Mouse (Mus musculus): ENCODE measurements at regions not wholly inside any gene's neighbourhood (a gene's known extent, or its start where the extent isn't known, plus 50 kb on each side); places are given as distances from the start of the nearest gene placed in this dataset.

DNA sequence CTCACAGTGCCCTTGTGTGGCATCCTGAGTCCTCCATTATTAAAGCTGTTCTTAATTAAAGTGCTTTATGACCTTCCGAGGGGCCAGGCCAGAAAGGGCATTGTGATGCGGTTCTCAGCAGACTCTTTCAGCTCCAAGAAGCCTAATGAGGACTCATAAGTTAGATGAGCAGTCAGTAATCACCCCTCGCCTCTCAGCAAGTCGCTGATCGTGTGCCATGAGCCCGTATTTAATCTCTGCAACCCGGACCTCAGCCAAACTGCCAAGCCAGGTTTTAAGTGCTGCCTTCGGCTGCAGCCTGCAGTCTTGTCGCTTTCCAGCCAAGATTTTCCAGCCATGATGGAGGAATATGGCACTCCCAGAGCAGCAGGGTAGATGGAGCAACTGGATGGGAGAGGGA is 56.1 kb upstream of the Rbfox1 start:
- 67% methylated on average over 9 of the region's 9 CpGs for WGBS
- H3K9ac ChIP-seq (replicated peaks) = no peak overlapping the region

GRCm38 (mm10) chr16:5823316-5823715 is 61.8 kb upstream of the Rbfox1 start:
- Histone ChIP-seq H3K4me3 (replicated peaks) (no peak overlapping the region), H3K9me3 (no peaks in the 10 kb centered on the region), H3K9ac (replicated peaks) (no peak overlapping the region), H3K4me1 (replicated peaks) (no peaks in the 10 kb centered on the region), H3K27ac (no peak overlapping the region), H3K27me3 (no peaks in the 10 kb centered on the region), H3K36me3 (no peaks in the 10 kb centered on the region), H3K4me2 (replicated peaks) (no peak overlapping the region)
- no peak for ATAC-seq
- 70% methylated on average over 1 of the region's 1 CpGs for WGBS

More for the DNA sequence above, 56.1 kb upstream of the Rbfox1 start:
- Histone ChIP-seq H3K4me3 (replicated peaks) (no peak overlapping the region), H3K4me2 (replicated peaks) (no peak overlapping the region), H3K36me3 (no peaks in the 10 kb centered on the region), H3K27ac (no peak overlapping the region), H3K27me3 (no peaks in the 10 kb centered on the region), H3K9me3 (no peaks in the 10 kb centered on the region), H3K4me1 (replicated peaks) (no peaks in the 10 kb centered on the region)
- ATAC-seq = no peak

DNA sequence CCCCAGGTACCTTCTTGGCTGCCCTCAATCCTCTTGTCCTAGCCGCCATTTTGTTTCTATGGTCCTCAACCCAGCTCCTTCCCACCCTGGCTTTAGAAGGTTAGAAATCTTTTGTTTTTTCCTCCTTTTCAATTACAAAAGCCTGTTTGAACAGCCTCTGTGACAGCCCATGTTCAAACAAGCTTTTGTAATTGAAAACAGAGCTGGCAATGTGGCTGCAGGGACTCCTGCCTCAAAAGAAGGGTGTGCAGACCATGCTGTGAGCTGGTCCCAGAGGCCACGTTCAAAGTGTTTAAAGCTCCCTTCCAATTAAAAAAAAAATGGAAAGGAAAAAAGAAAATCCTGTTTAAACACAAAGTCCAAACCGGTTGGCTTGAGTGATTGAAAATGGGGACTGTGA is 68.0 kb upstream of the Rbfox1 start:
- ATAC-seq = no peak
- Histone ChIP-seq H3K4me2 (replicated peaks) (no peak overlapping the region), H3K9ac (replicated peaks) (no peak overlapping the region), H3K27me3 (no peaks in the 10 kb centered on the region), H3K4me3 (replicated peaks) (no peak overlapping the region), H3K36me3 (no peaks in the 10 kb centered on the region), H3K9me3 (no peaks in the 10 kb centered on the region), H3K4me1 (replicated peaks) (peaks cover 5% of the 10 kb centered on the region; the same call in 1 of the 2 replicates), H3K27ac (no peak overlapping the region)
- 19% methylated on average over 3 of the region's 3 CpGs for WGBS

DNA sequence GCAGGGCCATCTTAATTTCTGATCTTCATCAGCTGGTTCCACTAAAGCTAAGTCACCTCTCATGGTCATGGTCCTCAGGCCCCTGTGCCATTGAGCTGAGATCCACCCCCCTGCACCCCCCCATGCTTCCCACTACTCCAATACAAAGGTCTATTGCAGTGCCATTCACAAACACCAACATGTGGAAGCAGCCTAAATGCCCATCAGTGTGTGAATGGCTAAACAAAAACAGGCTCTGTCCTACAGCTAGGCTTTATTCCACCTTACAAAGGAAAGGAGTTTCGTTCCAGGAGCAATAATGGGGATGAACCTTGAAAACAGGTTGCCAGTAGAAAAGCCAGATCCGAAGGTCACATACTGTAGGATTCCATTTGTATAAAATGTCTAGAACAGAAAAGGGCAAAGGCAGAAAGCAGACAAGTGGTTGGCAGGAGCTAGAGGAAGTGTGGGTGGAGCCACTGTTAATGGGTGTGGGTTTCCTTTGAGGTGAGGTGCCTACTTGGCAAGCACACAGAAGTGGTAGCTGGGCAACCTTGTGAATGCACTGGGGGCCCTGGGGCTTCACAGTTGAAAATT is 72.8 kb upstream of the Rbfox1 start:
- Histone ChIP-seq H3K9ac (replicated peaks) (no peak overlapping the region), H3K27me3 (no peaks in the 10 kb centered on the region), H3K4me1 (replicated peaks) (peaks cover 16% of the 10 kb centered on the region), H3K27ac (no peak overlapping the region), H3K36me3 (no peaks in the 10 kb centered on the region), H3K4me3 (replicated peaks) (no peak overlapping the region), H3K4me2 (replicated peaks) (no peak overlapping the region), H3K9me3 (no peaks in the 10 kb centered on the region)
- WGBS = 65% methylated on average over 2 of the region's 2 CpGs
- no peak for ATAC-seq

- no peaks in the 10 kb centered on the region for H3K36me3 ChIP-seq
- H3K9me3 ChIP-seq = no peaks in the 10 kb centered on the region
- H3K4me1 ChIP-seq (replicated peaks) = peaks cover 13% of the 10 kb centered on the region
- ATAC-seq = peak; percentile 53
- no peaks in the 10 kb centered on the region for H3K27me3 ChIP-seq
- 0 out of 2 replicates have a peak overlapping the region, but pooled peaks have one; percentile 4 for H3K27ac ChIP-seq
- H3K4me3 ChIP-seq (replicated peaks) = no peak overlapping the region
- WGBS = 39% methylated on average over 2 of the region's 2 CpGs
- H3K9ac ChIP-seq (replicated peaks) = no peak overlapping the region
- H3K4me2 ChIP-seq (replicated peaks) = no peak overlapping the region
Measured at GRCm38 (mm10) chr16:5811654-5811992, 73.5 kb upstream of the Rbfox1 start.

- no peak overlapping the region for H3K27ac ChIP-seq
- no peaks in the 10 kb centered on the region for H3K27me3 ChIP-seq
- no peak overlapping the region for H3K9ac ChIP-seq (replicated peaks)
- 47% methylated on average over 10 of the region's 10 CpGs for WGBS
- H3K9me3 ChIP-seq = no peaks in the 10 kb centered on the region
- peak; percentile 74 for ATAC-seq
- no peak overlapping the region for H3K4me3 ChIP-seq (replicated peaks)
- no peak overlapping the region for H3K4me2 ChIP-seq (replicated peaks)
- H3K4me1 ChIP-seq (replicated peaks) = peaks cover 13% of the 10 kb centered on the region
- H3K36me3 ChIP-seq = no peaks in the 10 kb centered on the region
Measured at GRCm38 (mm10) chr16:5810986-5811653, 74.0 kb upstream of the Rbfox1 start.

GRCm38 (mm10) chr16:5798188-5798587 is 87.0 kb upstream of the Rbfox1 start:
- no peak overlapping the region for H3K4me2 ChIP-seq (replicated peaks)
- H3K36me3 ChIP-seq = no peaks in the 10 kb centered on the region
- H3K9me3 ChIP-seq = no peaks in the 10 kb centered on the region
- whole genome bisulfite sequencing = 30% methylated on average over 7 of the region's 7 CpGs
- H3K9ac ChIP-seq (replicated peaks) = no peak overlapping the region
- H3K4me3 ChIP-seq (replicated peaks) = no peak overlapping the region
- H3K27me3 ChIP-seq = no peaks in the 10 kb centered on the region
- peak; percentile 89 for ATAC-seq
- H3K27ac ChIP-seq = peak overlapping the region; percentile 57
- peaks cover 12% of the 10 kb centered on the region for H3K4me1 ChIP-seq (replicated peaks)

DNA sequence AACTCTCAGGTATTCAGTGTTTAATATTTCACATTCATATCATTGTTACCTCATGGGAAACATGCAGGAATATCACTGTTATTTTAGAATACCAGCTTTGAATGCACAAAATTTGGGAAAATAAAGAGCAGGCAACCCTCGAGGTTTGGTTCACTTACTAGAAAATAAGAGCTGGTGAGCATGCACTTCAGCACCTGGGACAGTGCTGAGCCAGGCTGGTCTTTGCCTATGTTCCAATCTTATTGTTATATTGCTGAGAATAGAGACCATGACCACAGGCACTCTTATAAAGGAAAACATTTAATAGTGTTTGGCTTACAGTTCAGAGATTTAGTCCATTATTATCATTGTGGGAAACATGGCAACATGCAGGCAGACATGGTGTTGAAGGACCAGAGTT is 92.9 kb upstream of the Rbfox1 start:
- 44% methylated on average over 1 of the region's 1 CpGs for WGBS
- no peak overlapping the region for H3K4me2 ChIP-seq (replicated peaks)
- H3K36me3 ChIP-seq = no peaks in the 10 kb centered on the region
- H3K4me3 ChIP-seq (replicated peaks) = no peak overlapping the region
- no peaks in the 10 kb centered on the region for H3K9me3 ChIP-seq
- H3K9ac ChIP-seq (replicated peaks) = no peak overlapping the region
- H3K27ac ChIP-seq = no peak overlapping the region
- ATAC-seq = no peak
- no peaks in the 10 kb centered on the region for H3K27me3 ChIP-seq
- no peaks in the 10 kb centered on the region for H3K4me1 ChIP-seq (replicated peaks)

DNA sequence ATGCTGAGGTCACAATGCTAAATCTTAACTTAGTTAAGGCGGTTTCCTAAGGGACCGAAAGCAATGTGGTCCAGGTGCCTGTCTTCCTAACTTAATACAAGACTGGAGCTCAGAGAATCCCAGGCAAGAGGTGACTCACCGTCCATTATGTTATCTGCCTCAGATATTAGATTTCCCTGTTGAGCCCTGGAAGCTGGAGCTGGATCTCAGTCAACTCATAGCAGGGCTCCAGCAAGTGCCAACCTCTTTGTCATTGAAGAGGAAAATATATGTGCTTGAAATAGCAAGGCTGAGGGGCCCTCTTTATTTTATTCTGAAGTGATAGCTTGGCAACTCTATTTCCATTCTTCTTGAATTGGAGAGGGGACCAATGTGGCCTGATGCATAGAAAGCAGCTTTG is 95.0 kb upstream of the Rbfox1 start:
- 91% methylated on average over 3 of the region's 3 CpGs for WGBS
- no peak overlapping the region for H3K9ac ChIP-seq (replicated peaks)

GRCm38 (mm10) chr16:5787206-5787605 is 97.9 kb upstream of the Rbfox1 start:
- ATAC-seq = no peak
- H3K4me1 ChIP-seq (replicated peaks) = no peaks in the 10 kb centered on the region

More for the DNA sequence above, 95.0 kb upstream of the Rbfox1 start:
- no peak for ATAC-seq
- H3K4me2 ChIP-seq (replicated peaks) = no peak overlapping the region
- no peaks in the 10 kb centered on the region for H3K4me1 ChIP-seq (replicated peaks)
- H3K27me3 ChIP-seq = no peaks in the 10 kb centered on the region
- no peaks in the 10 kb centered on the region for H3K9me3 ChIP-seq
- no peak overlapping the region for H3K27ac ChIP-seq
- no peaks in the 10 kb centered on the region for H3K36me3 ChIP-seq
- H3K4me3 ChIP-seq (replicated peaks) = no peak overlapping the region

DNA sequence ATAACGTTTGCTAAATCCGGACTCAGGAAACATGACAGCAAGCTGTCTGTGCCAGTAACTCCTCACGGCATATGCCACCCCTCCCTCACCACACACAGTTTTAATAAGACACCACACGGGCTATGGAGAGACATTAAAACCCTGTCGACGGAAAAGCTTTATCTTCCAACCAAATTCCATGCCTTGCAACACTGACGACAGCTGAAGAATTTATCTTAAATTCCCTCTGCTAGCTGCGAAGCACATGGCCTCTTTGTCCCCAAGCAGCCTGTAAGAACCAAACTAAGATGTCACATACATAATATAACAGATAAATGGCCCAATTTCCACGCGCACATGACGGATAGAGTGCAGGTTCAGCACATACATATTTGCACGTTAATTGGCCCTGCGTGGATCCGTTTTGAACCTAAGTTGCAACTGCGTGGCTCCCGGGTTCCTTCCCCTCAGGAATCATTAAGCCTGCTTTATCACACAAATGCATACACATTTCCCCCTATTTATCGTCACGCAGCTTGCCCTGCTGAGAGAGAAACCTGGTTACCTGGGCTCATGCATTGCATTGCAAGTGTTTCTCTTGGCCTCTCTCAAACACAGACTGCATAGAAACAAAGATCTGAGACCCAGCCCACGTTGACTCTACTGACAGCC is 118.3 kb upstream of the Rbfox1 start:
- Histone ChIP-seq H3K9ac (replicated peaks) (no peak overlapping the region), H3K4me2 (replicated peaks) (no peak overlapping the region), H3K27ac (peak overlapping the region; percentile 69), H3K9me3 (no peaks in the 10 kb centered on the region), H3K4me3 (replicated peaks) (no peak overlapping the region), H3K36me3 (no peaks in the 10 kb centered on the region), H3K27me3 (no peaks in the 10 kb centered on the region), H3K4me1 (replicated peaks) (peaks cover 12% of the 10 kb centered on the region)
- peak; percentile 66 for ATAC-seq
- WGBS = 51% methylated on average over 19 of the region's 19 CpGs

More at GRCm38 (mm10) chr16:5787206-5787605, 97.9 kb upstream of the Rbfox1 start:
- no peak overlapping the region for H3K4me2 ChIP-seq (replicated peaks)
- H3K27ac ChIP-seq = no peak overlapping the region
- H3K9ac ChIP-seq (replicated peaks) = no peak overlapping the region
- no peaks in the 10 kb centered on the region for H3K9me3 ChIP-seq
- no peak overlapping the region for H3K4me3 ChIP-seq (replicated peaks)
- no peaks in the 10 kb centered on the region for H3K36me3 ChIP-seq
- no peaks in the 10 kb centered on the region for H3K27me3 ChIP-seq

DNA sequence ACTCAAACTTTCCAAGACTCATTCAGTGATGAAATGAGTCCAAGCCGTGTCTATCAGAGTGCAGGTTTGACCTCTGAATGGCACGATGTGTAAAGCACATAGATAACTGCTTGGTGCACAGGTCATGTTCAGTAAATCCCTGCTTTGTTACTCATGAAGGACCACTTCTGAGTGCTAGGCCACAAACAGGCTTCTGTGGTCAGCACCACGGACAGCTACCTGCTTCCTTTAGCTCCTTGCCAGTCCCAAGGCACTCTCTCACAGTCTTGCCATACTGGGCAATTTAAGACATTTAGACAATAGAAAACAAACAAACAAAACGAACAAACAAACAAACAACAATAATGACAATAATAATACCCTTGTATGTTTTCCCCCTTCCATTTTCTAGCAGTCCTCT is 120.0 kb upstream of the Rbfox1 start:
- H3K4me1 ChIP-seq (replicated peaks) = peaks cover 12% of the 10 kb centered on the region
- 40% methylated on average over 4 of the region's 4 CpGs for WGBS
- H3K36me3 ChIP-seq = no peaks in the 10 kb centered on the region

More for the DNA sequence above, 120.0 kb upstream of the Rbfox1 start:
- H3K4me3 ChIP-seq (replicated peaks) = no peak overlapping the region
- no peak for ATAC-seq
- no peak overlapping the region for H3K4me2 ChIP-seq (replicated peaks)
- H3K9me3 ChIP-seq = no peaks in the 10 kb centered on the region
- H3K9ac ChIP-seq (replicated peaks) = no peak overlapping the region
- H3K27ac ChIP-seq = no peak overlapping the region
- no peaks in the 10 kb centered on the region for H3K27me3 ChIP-seq

Data from midbrain, embryonic 13.5 days (tissue).